Mouse (Mus musculus): ENCODE results near the gene Dlx3. TPM values are rescaled to one million over a fixed set of nuclear protein-coding genes. Genes with fewer than 3 reads are reported as not detected.

Gene Dlx3
- polyA plus RNA-seq, 1 experiment from 2014 or later: 0.45 TPM

- 1% methylated on average over 20 of the region's 20 CpGs for WGBS
- Histone ChIP-seq H3K9ac (ENCODE audit: low read depth, low read length) (no peak overlapping the region), H3K9me3 (replicated peaks; ENCODE audit: low read length) (no peaks in the 10 kb centered on the region), H3K36me3 (ENCODE audit: insufficient read depth, low read length) (no peaks in the 10 kb centered on the region), H3K27me3 (ENCODE audit: insufficient read depth, low read length) (peaks cover 27% of the 10 kb centered on the region), H3K27ac (no peak overlapping the region), H3K4me2 (ENCODE audit: low read length) (peak overlapping the region; percentile 1; the same call in 1 of the 2 replicates), H3K4me1 (replicated peaks; ENCODE audit: insufficient read depth, low read length) (peaks cover 3% of the 10 kb centered on the region; the same call in 1 of the 2 replicates), H3K4me3 (replicated peaks; ENCODE audit: low read depth, low read length) (no peak overlapping the region)
- DNase-seq (ENCODE audit: low spot score) (peak; percentile 80), ATAC-seq (replicated peaks; ENCODE audit: low FRiP score, low read depth) (peak; percentile 51; the same call in 1 of the 2 replicates)
- no peak for TF ChIP-seq CTCF (IDR thresholded peaks at IDR 0.05; ENCODE audit: low read depth)
These were observed 6.6 kb downstream of the Dlx3 start for GRCm38 (mm10) chr11:95126272-95127245.

DNA sequence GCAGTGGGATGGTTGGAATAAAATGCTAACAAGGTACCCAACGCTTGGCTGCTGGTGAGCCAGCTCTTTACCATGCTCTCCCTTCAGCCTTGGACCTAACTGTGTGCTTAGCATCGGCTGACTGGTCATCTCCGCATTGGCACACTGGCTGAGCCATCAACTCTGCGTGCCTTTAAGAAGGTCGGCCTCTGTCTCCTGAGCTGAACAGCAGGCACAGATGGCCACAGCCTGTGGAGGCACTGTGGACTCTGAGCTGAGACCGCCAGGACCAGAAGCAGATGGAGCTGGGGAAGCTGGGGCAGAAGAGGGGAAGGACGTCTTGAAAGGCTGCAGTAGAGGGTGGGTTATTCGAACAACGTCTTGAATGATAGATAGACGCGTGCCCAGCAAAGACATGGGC is 8.4 kb downstream of the Dlx3 start:
- H3K9ac ChIP-seq (ENCODE audit: low read depth, low read length): no peak overlapping the region
- H3K27ac ChIP-seq: no peak overlapping the region
- TF ChIP-seq CTCF (IDR thresholded peaks at IDR 0.05; ENCODE audit: low read depth): no peak
- no peak overlapping the region for H3K4me2 ChIP-seq (ENCODE audit: low read length)
- H3K27me3 ChIP-seq (ENCODE audit: insufficient read depth, low read length): peaks cover 9% of the 10 kb centered on the region
- 52% methylated on average over 11 of the region's 11 CpGs for WGBS
- H3K4me3 ChIP-seq (replicated peaks; ENCODE audit: low read depth, low read length): no peak overlapping the region
- DNase-seq (ENCODE audit: low spot score): no peak
- ATAC-seq (replicated peaks; ENCODE audit: low FRiP score, low read depth): no peak
- no peaks in the 10 kb centered on the region; the same call in 1 of the 2 replicates for H3K4me1 ChIP-seq (replicated peaks; ENCODE audit: insufficient read depth, low read length)
- no peaks in the 10 kb centered on the region for H3K9me3 ChIP-seq (replicated peaks; ENCODE audit: low read length)
- no peaks in the 10 kb centered on the region for H3K36me3 ChIP-seq (ENCODE audit: insufficient read depth, low read length)

GRCm38 (mm10) chr11:95130668-95131252 is 10.8 kb downstream of the Dlx3 start:
- WGBS: 61% methylated on average over 17 of the region's 17 CpGs

GRCm38 (mm10) chr11:95133321-95133720 is 13.4 kb downstream of the Dlx3 start:
- peaks cover 11% of the 10 kb centered on the region for H3K27me3 ChIP-seq (ENCODE audit: insufficient read depth, low read length)
- ATAC-seq (replicated peaks; ENCODE audit: low FRiP score, low read depth): no peak
- no peak overlapping the region for H3K4me3 ChIP-seq (replicated peaks; ENCODE audit: low read depth, low read length)

More at GRCm38 (mm10) chr11:95130668-95131252, 10.8 kb downstream of the Dlx3 start:
- no peak overlapping the region for H3K4me2 ChIP-seq (ENCODE audit: low read length)
- H3K27me3 ChIP-seq (ENCODE audit: insufficient read depth, low read length): no peaks in the 10 kb centered on the region
- ATAC-seq (replicated peaks; ENCODE audit: low FRiP score, low read depth) (peak; percentile 40; the same call in 1 of the 2 replicates), DNase-seq (ENCODE audit: low spot score) (no peak)
- no peaks in the 10 kb centered on the region; the same call in 1 of the 2 replicates for H3K4me1 ChIP-seq (replicated peaks; ENCODE audit: insufficient read depth, low read length)
- H3K9ac ChIP-seq (ENCODE audit: low read depth, low read length): no peak overlapping the region
- H3K27ac ChIP-seq: no peak overlapping the region
- TF ChIP-seq CTCF (IDR thresholded peaks at IDR 0.05; ENCODE audit: low read depth): no peak
- H3K4me3 ChIP-seq (replicated peaks; ENCODE audit: low read depth, low read length): no peak overlapping the region
- no peaks in the 10 kb centered on the region for H3K9me3 ChIP-seq (replicated peaks; ENCODE audit: low read length)
- H3K36me3 ChIP-seq (ENCODE audit: insufficient read depth, low read length): no peaks in the 10 kb centered on the region

DNA sequence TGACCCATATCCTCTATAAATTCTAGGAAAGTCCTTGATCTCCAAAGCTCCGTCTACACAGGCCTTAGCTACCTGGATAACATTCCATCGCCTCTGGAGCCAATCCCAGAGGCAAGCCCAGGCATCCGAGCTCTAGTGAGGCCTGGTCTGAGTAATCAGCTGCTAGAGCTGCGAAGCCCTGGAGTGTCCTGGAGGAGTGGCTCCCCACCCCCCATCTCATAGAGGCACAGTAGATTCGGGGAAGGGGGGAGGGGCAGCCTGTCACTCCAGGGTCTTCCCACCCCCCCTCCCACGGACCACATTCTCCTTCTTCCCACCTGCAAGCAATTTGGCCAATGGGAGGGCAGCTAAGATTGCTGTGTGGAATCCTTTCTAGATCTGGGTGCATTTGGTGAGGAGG is 17.4 kb downstream of the Dlx3 start:
- Histone ChIP-seq H3K36me3 (ENCODE audit: insufficient read depth, low read length) (no peaks in the 10 kb centered on the region), H3K4me2 (ENCODE audit: low read length) (no peak overlapping the region), H3K4me1 (replicated peaks; ENCODE audit: insufficient read depth, low read length) (no peaks in the 10 kb centered on the region), H3K4me3 (replicated peaks; ENCODE audit: low read depth, low read length) (no peak overlapping the region), H3K9ac (ENCODE audit: low read depth, low read length) (no peak overlapping the region), H3K27ac (no peak overlapping the region), H3K27me3 (ENCODE audit: insufficient read depth, low read length) (peaks cover 50% of the 10 kb centered on the region), H3K9me3 (replicated peaks; ENCODE audit: low read length) (no peaks in the 10 kb centered on the region)
- DNase-seq (ENCODE audit: low spot score) (no peak), ATAC-seq (replicated peaks; ENCODE audit: low FRiP score, low read depth) (no peak)
- TF ChIP-seq CTCF (IDR thresholded peaks at IDR 0.05; ENCODE audit: low read depth): no peak
- WGBS: 27% methylated on average over 6 of the region's 6 CpGs

More at GRCm38 (mm10) chr11:95133321-95133720, 13.4 kb downstream of the Dlx3 start:
- Histone ChIP-seq H3K36me3 (ENCODE audit: insufficient read depth, low read length) (no peaks in the 10 kb centered on the region), H3K9ac (ENCODE audit: low read depth, low read length) (no peak overlapping the region), H3K9me3 (replicated peaks; ENCODE audit: low read length) (no peaks in the 10 kb centered on the region), H3K27ac (no peak overlapping the region), H3K4me2 (ENCODE audit: low read length) (no peak overlapping the region), H3K4me1 (replicated peaks; ENCODE audit: insufficient read depth, low read length) (no peaks in the 10 kb centered on the region)
- 53% methylated on average over 6 of the region's 6 CpGs for WGBS
- no peak for TF ChIP-seq CTCF (IDR thresholded peaks at IDR 0.05; ENCODE audit: low read depth)
- DNase-seq (ENCODE audit: low spot score): no peak

- no peak for DNase-seq (ENCODE audit: low spot score)
- Histone ChIP-seq H3K4me2 (ENCODE audit: low read length) (no peak overlapping the region), H3K27ac (no peak overlapping the region), H3K27me3 (ENCODE audit: insufficient read depth, low read length) (peaks cover 76% of the 10 kb centered on the region), H3K9ac (ENCODE audit: low read depth, low read length) (no peak overlapping the region), H3K36me3 (ENCODE audit: insufficient read depth, low read length) (no peaks in the 10 kb centered on the region), H3K9me3 (replicated peaks; ENCODE audit: low read length) (no peaks in the 10 kb centered on the region), H3K4me1 (replicated peaks; ENCODE audit: insufficient read depth, low read length) (peaks cover 6% of the 10 kb centered on the region), H3K4me3 (replicated peaks; ENCODE audit: low read depth, low read length) (no peak overlapping the region)
- TF ChIP-seq CTCF (IDR thresholded peaks at IDR 0.05; ENCODE audit: low read depth): no peak
- no peak for ATAC-seq (replicated peaks; ENCODE audit: low FRiP score, low read depth)
- WGBS: 42% methylated on average over 5 of the region's 5 CpGs
These were observed 20.0 kb downstream of the Dlx3 start for GRCm38 (mm10) chr11:95139871-95140270.
